Mouse (Mus musculus) MEL (cell line): ENCODE data around the gene Grin3b.

ENCODE experiments used
- CTCF ChIP-seq, 3 experiments: IDR thresholded peaks in 2 of 3; conservative IDR thresholded peaks in 1 of 3; 2 replicates each; pipeline ENCODE4 v1.5.1; 2011 to 2012; ENCODE audit warnings: low read length in 3 of 3, low read depth in 2 of 3, mild to moderate bottlenecking in 2 of 3, improper control_type of control experiment in 1 of 3, inconsistent platforms in 1 of 3, mixed read lengths in 1 of 3, moderate library complexity in 1 of 3; ENCODE audit not compliant: control insufficient read depth in 1 of 3, insufficient read depth in 1 of 3, poor library complexity in 1 of 3, severe bottlenecking in 1 of 3
- E2F4 ChIP-seq: IDR thresholded peaks from 2 replicates; pipeline ENCODE4 v1.6.1; 2011; ENCODE audit warnings: low read depth, low read length, improper control_type of control experiment, borderline replicate concordance
- MAFK ChIP-seq: IDR thresholded peaks from 2 replicates; pipeline ENCODE4 v1.6.1; 2011; ENCODE audit warnings: low read depth, mild to moderate bottlenecking, low read length, improper control_type of control experiment, borderline replicate concordance
- MXI1 ChIP-seq: IDR thresholded peaks from 2 replicates; pipeline ENCODE4 v1.6.1; 2011; ENCODE audit warnings: mild to moderate bottlenecking, low read depth, low read length, improper control_type of control experiment
- POLR2AphosphoS5 ChIP-seq: IDR thresholded peaks from 2 replicates; pipeline ENCODE4 v1.6.1; 2012; ENCODE audit warnings: low read depth, borderline replicate concordance, mild to moderate bottlenecking, inconsistent platforms, low read length, moderate library complexity, mixed read lengths
- RAD21 ChIP-seq: IDR thresholded peaks from 2 replicates; pipeline ENCODE4 v1.6.1; 2011; ENCODE audit warnings: mild to moderate bottlenecking, low read depth, low read length, improper control_type of control experiment
- RCOR1 ChIP-seq: IDR thresholded peaks from 2 replicates; pipeline ENCODE4 v1.6.1; 2012; ENCODE audit warnings: low read depth, mild to moderate bottlenecking, inconsistent platforms, low read length, improper control_type of control experiment
- UBTF ChIP-seq: IDR thresholded peaks from 2 replicates; pipeline ENCODE4 v1.6.1; 2012; ENCODE audit warnings: low read depth, mild to moderate bottlenecking, inconsistent platforms, low read length, improper control_type of control experiment, moderate library complexity, borderline replicate concordance; ENCODE audit not compliant: insufficient read depth
- USF1 ChIP-seq: IDR thresholded peaks from 2 replicates; pipeline ENCODE4 v1.6.1; 2014; ENCODE audit warnings: low read depth, mild to moderate bottlenecking, inconsistent platforms, low read length, improper control_type of control experiment, moderate library complexity
- ZKSCAN1 ChIP-seq: IDR thresholded peaks from 2 replicates; pipeline ENCODE4 v1.6.1; 2012; ENCODE audit warnings: low read depth, mild to moderate bottlenecking, inconsistent platforms, low read length, improper control_type of control experiment, moderate library complexity

DNA sequence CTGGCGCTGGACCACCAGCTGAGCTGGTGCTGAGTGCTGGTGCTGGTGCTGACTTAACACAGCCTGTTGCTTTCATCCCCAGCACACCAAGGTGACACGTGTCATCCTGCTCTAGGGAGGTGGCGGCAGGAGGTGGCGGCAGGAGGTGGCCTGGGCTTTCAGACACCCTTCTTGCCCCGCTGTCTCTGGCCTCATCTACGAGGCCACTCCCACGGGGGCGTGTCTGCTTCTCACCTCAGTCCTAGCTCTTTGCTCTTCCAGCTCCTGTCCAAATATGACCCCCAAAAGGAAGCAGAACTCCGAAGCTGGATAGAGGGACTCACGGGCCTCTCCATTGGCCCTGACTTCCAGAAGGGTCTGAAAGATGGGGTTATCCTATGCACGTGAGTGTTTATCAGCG, 20.6 kb downstream of the Grin3b start:
- TF ChIP-seq RAD21 (no peak), E2F4 (no peak), USF1 (no peak), RCOR1 (no peak), MAFK (no peak), ZKSCAN1 (no peak), CTCF (IDR thresholded peaks at IDR 0.05 in 2 of 3, conservative IDR thresholded peaks at IDR 0.05 in 1 of 3; ENCODE audit: control insufficient read depth in 1 of 3, insufficient read depth in 1 of 3, low read depth in 2 of 3, low read length in 3 of 3, poor library complexity in 1 of 3, severe bottlenecking in 1 of 3) (no peak), POLR2AphosphoS5 (no peak), MXI1 (no peak), UBTF (no peak)
